1 mouse cellular context compared by ENCODE assay signal in the genomic region with DNA sequence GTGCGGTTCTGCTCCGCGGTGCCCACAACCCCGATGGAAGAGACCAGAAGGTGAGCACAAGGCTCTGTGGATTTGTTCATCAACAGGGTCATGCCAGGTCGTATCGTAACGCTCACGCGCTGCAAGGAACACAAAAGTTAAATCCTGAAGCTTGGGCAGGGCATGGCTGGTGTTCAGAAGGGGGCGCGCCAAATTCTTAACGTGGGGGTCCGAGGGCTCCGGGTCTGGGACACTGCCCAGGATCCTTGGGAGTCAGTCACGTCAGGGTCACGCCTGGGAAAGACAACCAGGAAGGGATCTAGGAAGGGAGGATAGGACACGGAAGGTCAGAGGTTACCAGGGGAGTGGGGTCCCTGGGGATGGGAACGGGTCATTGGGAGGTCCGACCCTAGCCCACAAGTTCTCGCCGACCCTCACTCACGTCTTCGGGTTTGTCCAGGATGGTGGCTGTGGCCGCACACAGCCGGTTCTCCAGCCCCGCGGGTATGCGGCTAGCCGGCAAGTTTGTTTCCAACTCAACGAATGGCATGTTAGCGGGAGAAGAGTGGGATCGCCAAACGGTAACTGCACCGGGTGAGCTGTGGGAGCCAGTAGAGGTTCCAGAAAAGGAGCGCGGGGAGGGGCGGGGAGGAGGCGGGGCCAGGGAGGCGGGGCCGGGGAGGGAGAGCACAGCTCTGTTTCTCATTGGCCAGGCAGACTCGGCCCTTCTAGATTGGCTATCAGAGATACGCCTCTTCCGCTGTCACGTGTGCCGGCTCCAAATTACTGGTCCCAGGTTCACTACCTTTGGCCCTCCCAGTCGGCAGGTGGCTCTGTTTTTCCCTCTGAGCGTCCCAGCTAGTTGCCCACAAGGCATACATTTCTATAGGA.
TF ChIP-seq lines count a peak whose summit lies in the region.

Ddt (minus strand) TSS at position 620 of the 870 bp plus-strand sequence.

TF ChIP-seq in MEL, 35 proteins besides CTCF, POLR2A, EP300 and RAD21 (continued from another document):
- TF ChIP-seq ZKSCAN1 (IDR thresholded peaks at IDR 0.05; ENCODE audit: low read depth, low read length) = no peak
- TF ChIP-seq ZC3H11A (IDR thresholded peaks at IDR 0.05; ENCODE audit: low read depth, low read length) = 0 out of 2 replicates have a peak, but pooled peaks have one; percentile 11
- no peak for TF ChIP-seq CHD2 (IDR thresholded peaks at IDR 0.05; ENCODE audit: low read length)
- peak; percentile 41; the same call in 1 of the 2 replicates for TF ChIP-seq E2F4 (IDR thresholded peaks at IDR 0.05; ENCODE audit: borderline replicate concordance, low read depth, low read length)
- peak; percentile 70 for TF ChIP-seq POLR2AphosphoS2 (IDR thresholded peaks at IDR 0.05; ENCODE audit: low read length)
- peak; percentile 95 for TF ChIP-seq MAX (IDR thresholded peaks at IDR 0.05; ENCODE audit: low read length)
- TF ChIP-seq HCFC1 (IDR thresholded peaks at IDR 0.05; ENCODE audit: low read depth, low read length) = peak; percentile 82
- peak; percentile 92 for TF ChIP-seq ZMIZ1 (IDR thresholded peaks at IDR 0.05; ENCODE audit: low read depth, low read length)
- no peak for TF ChIP-seq MAFK (IDR thresholded peaks at IDR 0.05; ENCODE audit: borderline replicate concordance, low read depth, low read length)
- TF ChIP-seq RCOR1 (IDR thresholded peaks at IDR 0.05; ENCODE audit: low read depth, low read length) = 0 out of 2 replicates have a peak, but pooled peaks have one; percentile 14
- TF ChIP-seq MYB (IDR thresholded peaks at IDR 0.05; ENCODE audit: low read depth, low read length) = no peak
- TF ChIP-seq ZNF384 (IDR thresholded peaks at IDR 0.05; ENCODE audit: low read depth, low read length) = peak; percentile 28; the same call in 1 of the 2 replicates
- TF ChIP-seq CHD1 (IDR thresholded peaks at IDR 0.05; ENCODE audit: low read depth, low read length) = 0 out of 2 replicates have a peak, but pooled peaks have one; percentile 30
- TF ChIP-seq SMC3 (IDR thresholded peaks at IDR 0.05; ENCODE audit: low read depth, low read length) = peak; percentile 48
- no peak for TF ChIP-seq JUND (IDR thresholded peaks at IDR 0.05; ENCODE audit: low read depth, low read length)
- TF ChIP-seq BHLHE40 (IDR thresholded peaks at IDR 0.05; ENCODE audit: borderline replicate concordance, low read depth, low read length) = peak; percentile 78
- peak; percentile 40; the same call in 1 of the 2 replicates for TF ChIP-seq GABPA (IDR thresholded peaks at IDR 0.05; ENCODE audit: low read depth, low read length)
- TF ChIP-seq NELFE (IDR thresholded peaks at IDR 0.05; ENCODE audit: low read depth, low read length) = peak; percentile 75
- peak; percentile 9; the same call in 1 of the 2 replicates for TF ChIP-seq GATA1 (IDR thresholded peaks at IDR 0.05; ENCODE audit: low read depth, low read length)
